Mouse (Mus musculus): ENCODE results near the gene Ttll12. TPM values are rescaled to one million over a fixed set of nuclear protein-coding genes. Genes with fewer than 3 reads are reported as not detected.

The Ttll12 gene
- total and polyA plus RNA-seq, 3 experiments = 43.9 to 76.5 TPM; not detected in 1

- no peaks in the 10 kb centered on the region; a peak in 2 of 4 replicates for H3K36me3 ChIP-seq (ENCODE audit: control insufficient read depth in 1 of 2, insufficient read depth in 2 of 2, low read length in 2 of 2)
- H3K79me2 ChIP-seq (ENCODE audit: control insufficient read depth, insufficient read depth, low read length, poor library complexity) = no peaks in the 10 kb centered on the region
- H3K4me3 ChIP-seq (ENCODE audit: control insufficient read depth in 1 of 2, insufficient read depth in 1 of 2, low read depth in 2 of 2, low read length in 2 of 2) = no peak overlapping the region
- peaks cover 0 to 7% of the 10 kb centered on the region in 2 experiments; a peak in 2 of 4 replicates for H3K4me1 ChIP-seq (ENCODE audit: control insufficient read depth in 1 of 2, insufficient read depth in 2 of 2, low read length in 2 of 2)
- H3K9me3 ChIP-seq (replicated peaks; ENCODE audit: insufficient read depth, low read length) = no peaks in the 10 kb centered on the region
- H3K27me3 ChIP-seq (ENCODE audit: control insufficient read depth in 1 of 2, insufficient read depth in 2 of 2, low read length in 2 of 2) = no peaks in the 10 kb centered on the region
- TF ChIP-seq POLR2AphosphoS2 (IDR thresholded peaks at IDR 0.05; ENCODE audit: low read length) (0 out of 2 replicates have a peak, but pooled peaks have one; percentile 28), POLR2AphosphoS5 (IDR thresholded peaks at IDR 0.05; ENCODE audit: borderline replicate concordance, low read depth, low read length) (no peak)
- DNase-seq (ENCODE audit: low read depth, low spot score) = no peak
- H3K9ac ChIP-seq (ENCODE audit: control insufficient read depth, low read depth, low read length, poor library complexity, severe bottlenecking) = no peak overlapping the region
- no peak overlapping the region for H3K27ac ChIP-seq (ENCODE audit: control insufficient read depth, low read depth, low read length)
Observed at GRCm38 (mm10) chr15:83571636-83572035, 23.3 kb downstream of the Ttll12 start.

GRCm38 (mm10) chr15:83570641-83571040 lies 24.3 kb downstream of the Ttll12 start:
- TF ChIP-seq CTCF (IDR thresholded peaks at IDR 0.05 in 2 of 3, conservative IDR thresholded peaks at IDR 0.05 in 1 of 3; ENCODE audit: control insufficient read depth in 1 of 3, insufficient read depth in 1 of 3, low read depth in 2 of 3, low read length in 3 of 3, poor library complexity in 1 of 3, severe bottlenecking in 1 of 3) (peak; percentile 29 to 60 (median 53); a peak in 5 of 6 replicates), KAT2A (conservative IDR thresholded peaks at IDR 0.05; ENCODE audit: low read depth, low read length) (no peak), GATA1 (IDR thresholded peaks at IDR 0.05; ENCODE audit: low read depth, low read length) (no peak), SMC3 (IDR thresholded peaks at IDR 0.05; ENCODE audit: low read depth, low read length) (peak; percentile 41; the same call in 1 of the 2 replicates), GABPA (IDR thresholded peaks at IDR 0.05; ENCODE audit: low read depth, low read length) (no peak), RAD21 (IDR thresholded peaks at IDR 0.05; ENCODE audit: low read depth, low read length) (peak; percentile 14)
- Histone ChIP-seq H3K9me3 (replicated peaks; ENCODE audit: insufficient read depth, low read length) (no peaks in the 10 kb centered on the region), H3K27me3 (ENCODE audit: control insufficient read depth in 1 of 2, insufficient read depth in 2 of 2, low read length in 2 of 2) (no peaks in the 10 kb centered on the region), H3K36me3 (ENCODE audit: control insufficient read depth in 1 of 2, insufficient read depth in 2 of 2, low read length in 2 of 2) (peaks cover 0 to 3% of the 10 kb centered on the region in 2 experiments; a peak in 1 of 4 replicates), H3K4me3 (ENCODE audit: control insufficient read depth in 1 of 2, insufficient read depth in 1 of 2, low read depth in 2 of 2, low read length in 2 of 2) (no peak overlapping the region), H3K9ac (ENCODE audit: control insufficient read depth, low read depth, low read length, poor library complexity, severe bottlenecking) (no peak overlapping the region), H3K27ac (ENCODE audit: control insufficient read depth, low read depth, low read length) (no peak overlapping the region), H3K79me2 (ENCODE audit: control insufficient read depth, insufficient read depth, low read length, poor library complexity) (no peaks in the 10 kb centered on the region), H3K4me1 (ENCODE audit: control insufficient read depth in 1 of 2, insufficient read depth in 2 of 2, low read length in 2 of 2) (peaks cover 0 to 14% of the 10 kb centered on the region in 2 experiments; a peak in 3 of 4 replicates)
- DNase-seq (ENCODE audit: low read depth, low spot score) = peak; percentile 59

- no peak overlapping the region for H3K27ac ChIP-seq (ENCODE audit: control insufficient read depth, low read depth, low read length)
- H3K36me3 ChIP-seq (ENCODE audit: control insufficient read depth in 1 of 2, insufficient read depth in 2 of 2, low read length in 2 of 2) = peaks cover 0 to 8% of the 10 kb centered on the region in 2 experiments; a peak in 2 of 4 replicates
- no peak overlapping the region for H3K4me3 ChIP-seq (ENCODE audit: control insufficient read depth in 1 of 2, insufficient read depth in 1 of 2, low read depth in 2 of 2, low read length in 2 of 2)
- no peaks in the 10 kb centered on the region for H3K79me2 ChIP-seq (ENCODE audit: control insufficient read depth, insufficient read depth, low read length, poor library complexity)
- H3K9me3 ChIP-seq (replicated peaks; ENCODE audit: insufficient read depth, low read length) = no peaks in the 10 kb centered on the region
- no peak overlapping the region for H3K9ac ChIP-seq (ENCODE audit: control insufficient read depth, low read depth, low read length, poor library complexity, severe bottlenecking)
- peak; percentile 79 for DNase-seq (ENCODE audit: low read depth, low spot score)
- peak; percentile 57; the same call in 1 of the 2 replicates for TF ChIP-seq ELF1 (IDR thresholded peaks at IDR 0.05; ENCODE audit: low read depth, low read length)
- no peak for TF ChIP-seq RCOR1 (IDR thresholded peaks at IDR 0.05; ENCODE audit: low read depth, low read length)
- H3K27me3 ChIP-seq (ENCODE audit: control insufficient read depth in 1 of 2, insufficient read depth in 2 of 2, low read length in 2 of 2) = no peaks in the 10 kb centered on the region
- peaks cover 3 to 22% of the 10 kb centered on the region in 2 experiments; a peak in 3 of 4 replicates for H3K4me1 ChIP-seq (ENCODE audit: control insufficient read depth in 1 of 2, insufficient read depth in 2 of 2, low read length in 2 of 2)
Observed at GRCm38 (mm10) chr15:83569682-83570081, 25.3 kb downstream of the Ttll12 start.
